Mouse (Mus musculus) lung, adult 18-20 months (tissue): ENCODE data around the gene Slc26a10.
A peak's percentile ranks its signal among the peaks of the same experiment; 100 is the strongest.
"Not testable (repeated sequence)": the region's sequence is repeated elsewhere in the genome, so short reads cannot be mapped to it uniquely, and the experiment has no call there.

Experiments
- DNase-seq, 2 experiments: peaks; one replicate each; pipeline ENCODE4 v3.0.0; 2022; ENCODE audit warnings: mixed read lengths in 2 of 2

Slc26a10 gene

GRCm38 (mm10) chr10:127181566-127181965 lies 1.1 kb upstream of the Slc26a10 start:
- no peak for DNase-seq

GRCm38 (mm10) chr10:127180695-127181047 lies 226 bp upstream of the Slc26a10 start:
- no peak for DNase-seq

GRCm38 (mm10) chr10:127178286-127179027 lies 2.0 kb downstream of the Slc26a10 start:
- no peak for DNase-seq

GRCm38 (mm10) chr10:127177719-127178118 lies 2.7 kb downstream of the Slc26a10 start:
- DNase-seq: peak; percentile 61 to 76

- no peak for DNase-seq
Observed at GRCm38 (mm10) chr10:127177235-127177634, 3.2 kb downstream of the Slc26a10 start.

- no peak for DNase-seq
Observed at GRCm38 (mm10) chr10:127176756-127177155, 3.7 kb downstream of the Slc26a10 start.

- no peak for DNase-seq
Observed at GRCm38 (mm10) chr10:127176228-127176627, 4.2 kb downstream of the Slc26a10 start.

- DNase-seq: no peak
Observed at GRCm38 (mm10) chr10:127174170-127174569, 6.3 kb downstream of the Slc26a10 start.

GRCm38 (mm10) chr10:127173148-127174065 lies 7.0 kb downstream of the Slc26a10 start:
- no peak for DNase-seq

GRCm38 (mm10) chr10:127171631-127172200 lies 8.7 kb downstream of the Slc26a10 start:
- DNase-seq: no peak

- peak; percentile 73 to 78 for DNase-seq
Observed at GRCm38 (mm10) chr10:127170837-127171272, 9.6 kb downstream of the Slc26a10 start.

- peak in 1 of 2 experiments; percentile 62 for DNase-seq
Observed at GRCm38 (mm10) chr10:127170002-127170401, 10.4 kb downstream of the Slc26a10 start.

GRCm38 (mm10) chr10:127167614-127168192 lies 12.7 kb downstream of the Slc26a10 start:
- DNase-seq: peak; percentile 74 to 81

GRCm38 (mm10) chr10:127166771-127167613 lies 13.5 kb downstream of the Slc26a10 start:
- no peak for DNase-seq

GRCm38 (mm10) chr10:127166404-127166715 lies 14.1 kb downstream of the Slc26a10 start:
- DNase-seq: no peak

GRCm38 (mm10) chr10:127165654-127166403 lies 14.6 kb downstream of the Slc26a10 start:
- DNase-seq: peak; percentile 58 to 69

- peak in 1 of 2 experiments; percentile 29 for DNase-seq
Observed at GRCm38 (mm10) chr10:127165354-127165653, 15.1 kb downstream of the Slc26a10 start.

GRCm38 (mm10) chr10:127164631-127165353 lies 15.7 kb downstream of the Slc26a10 start, which contains the start of gene B4galnt1:
Gene B4galnt1, plus strand, starts transcription at chr10:127165225.
- peak; percentile 74 to 77 for DNase-seq

- DNase-seq: no peak
Observed at GRCm38 (mm10) chr10:127164190-127164589, 16.3 kb downstream of the Slc26a10 start.

GRCm38 (mm10) chr10:127162771-127163261 lies 17.6 kb downstream of the Slc26a10 start:
- DNase-seq: not testable (repeated sequence)

GRCm38 (mm10) chr10:127160728-127161127 lies 19.7 kb downstream of the Slc26a10 start:
- no peak for DNase-seq
